Mouse (Mus musculus) gastrocnemius, adult 18-20 months (tissue): ENCODE data around the gene Arl14ep. TPM values are rescaled to one million over a fixed set of nuclear protein-coding genes. Genes with fewer than 3 reads are reported as not detected.
A peak's percentile ranks its signal among the peaks of the same experiment; 100 is the strongest.
"Not testable (repeated sequence)": the region's sequence is repeated elsewhere in the genome, so short reads cannot be mapped to it uniquely, and the experiment has no call there.

ENCODE experiments used
- DNase-seq: peaks from one replicate; pipeline ENCODE4 v3.0.0; 2021; ENCODE audit warnings: low spot score
- long read RNA-seq, 2 experiments: library from polyadenylated mRNA; stranded (forward); transcript quantifications; one replicate each; pipeline ENCODE4 v2.0.0; 2021
- total RNA-seq, 2 experiments: library from RNA; stranded (reverse); gene quantifications; 2 replicates each; pipeline ENCODE4 v1.2.3; 2021

Arl14ep gene
- 1 to 10 TPM; 5.1 to 6.4 TPM for total RNA-seq
- long read RNA-seq, experiment 1, partial matches to known transcripts: 2 of 6 reads
- long read RNA-seq, experiment 1, other reads (novel, unspliced or antisense): 0 of 6 reads
- long read RNA-seq, experiment 2, partial matches to known transcripts: 2 of 5 reads
- long read RNA-seq, experiment 2, other reads (novel, unspliced or antisense): 1 of 5 reads

- peak; percentile 82 for DNase-seq
Measured at GRCm38 (mm10) chr2:106973959-106974639, at the start of gene Arl14ep. TSS of gene Arl14ep (minus strand) at chr2:106974424.

GRCm38 (mm10) chr2:107022713-107023112 lies 48.5 kb upstream of the Arl14ep start:
- no peak for DNase-seq

DNA sequence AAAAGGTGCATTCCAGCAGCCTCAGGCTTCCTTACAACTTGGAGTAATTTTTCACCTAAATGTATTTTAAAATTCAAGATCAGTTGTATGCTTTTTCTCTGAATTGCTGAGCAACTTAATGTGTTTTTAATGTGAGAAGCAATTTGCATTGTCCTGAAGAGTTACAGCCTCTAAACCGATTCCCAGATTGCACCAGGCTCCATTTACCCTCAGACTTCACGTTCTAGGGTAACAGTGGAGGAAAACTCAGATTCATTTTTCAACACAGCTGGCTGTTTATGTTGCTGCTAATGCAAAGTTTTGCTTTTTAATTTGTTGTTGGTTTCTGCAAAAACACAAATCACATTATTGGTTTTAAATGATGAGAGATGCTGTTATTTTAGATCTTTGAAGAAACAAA lies 45.1 kb upstream of the Arl14ep start:
- no peak for DNase-seq

DNA sequence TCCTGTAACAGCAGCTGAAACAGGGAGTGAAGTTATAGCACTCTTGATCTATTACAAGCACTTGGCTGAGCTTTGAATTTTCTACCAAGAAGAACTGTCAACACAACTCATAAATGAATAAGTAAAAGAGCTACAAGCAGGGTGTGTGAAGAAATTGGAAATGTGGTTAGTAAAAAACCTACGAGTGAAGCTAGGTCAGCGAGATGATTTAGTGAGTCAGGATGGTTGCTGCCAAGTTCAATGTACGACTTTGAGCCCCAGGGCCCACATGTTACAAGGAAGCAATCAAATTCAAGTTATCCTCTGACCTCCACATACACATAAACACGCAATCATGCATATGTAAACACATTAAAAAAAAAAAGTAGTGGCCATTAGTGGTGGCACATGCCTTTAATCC lies 38.9 kb upstream of the Arl14ep start:
- no peak for DNase-seq

DNA sequence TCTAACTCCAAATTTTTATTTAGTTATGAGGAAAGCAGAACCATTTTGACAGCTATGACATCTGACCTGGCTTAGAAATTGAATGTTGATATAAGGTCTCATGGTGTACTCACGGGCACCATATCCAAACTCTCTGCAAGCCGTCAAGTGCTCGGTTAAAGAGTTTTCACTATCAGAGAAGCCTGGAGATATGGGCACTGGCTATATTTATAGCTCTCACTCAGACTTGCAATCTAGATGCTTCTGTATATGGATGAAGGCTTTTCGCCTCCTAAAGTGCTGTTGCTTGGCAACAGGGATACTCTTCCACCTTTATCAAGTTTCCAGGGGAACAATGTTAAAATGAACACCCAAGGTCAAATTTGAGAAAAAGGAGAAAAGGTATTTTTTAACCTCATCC lies 38.1 kb upstream of the Arl14ep start:
- no peak for DNase-seq

DNA sequence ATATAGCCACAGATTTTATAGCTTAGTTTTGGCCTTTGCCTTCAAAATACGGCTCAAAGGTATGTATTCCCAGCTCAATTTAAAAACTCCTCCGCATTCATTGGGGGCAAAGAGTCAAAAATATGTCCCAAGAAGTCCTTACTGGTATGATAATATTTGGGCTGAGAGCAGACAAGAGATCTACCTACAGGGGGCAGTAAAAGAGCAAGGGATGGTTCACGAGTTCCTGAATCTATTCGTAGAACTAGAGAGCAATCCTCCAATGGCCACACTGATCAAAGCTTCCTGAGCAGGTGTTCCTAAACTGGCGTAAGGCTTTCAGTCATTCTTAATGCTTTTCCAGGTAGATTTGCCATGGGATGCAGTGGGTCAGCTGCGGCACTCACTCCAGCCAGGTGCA lies 35.9 kb upstream of the Arl14ep start:
- DNase-seq: no peak

DNA sequence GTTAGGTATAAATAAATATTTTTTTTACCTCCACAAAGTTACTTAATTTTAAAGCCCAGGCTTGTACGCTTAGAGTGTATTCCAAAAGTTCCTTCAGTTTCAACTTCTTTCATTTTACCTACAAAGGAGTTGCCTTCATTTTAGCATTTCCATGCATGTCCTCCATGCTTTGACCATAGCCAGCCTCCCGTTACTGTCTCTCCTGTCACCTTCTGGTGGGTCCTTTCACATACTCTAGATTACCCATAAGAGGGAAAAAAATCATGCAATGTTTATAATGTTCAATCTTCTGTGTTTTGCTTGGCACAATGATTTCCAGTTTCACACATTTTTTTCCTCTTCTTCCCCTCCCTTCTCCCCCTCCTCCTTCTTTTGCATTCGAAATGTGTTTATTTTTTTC lies 32.2 kb upstream of the Arl14ep start:
- no peak for DNase-seq

- not testable (repeated sequence) for DNase-seq
Measured at GRCm38 (mm10) chr2:107005876-107006275, 31.7 kb upstream of the Arl14ep start.

DNA sequence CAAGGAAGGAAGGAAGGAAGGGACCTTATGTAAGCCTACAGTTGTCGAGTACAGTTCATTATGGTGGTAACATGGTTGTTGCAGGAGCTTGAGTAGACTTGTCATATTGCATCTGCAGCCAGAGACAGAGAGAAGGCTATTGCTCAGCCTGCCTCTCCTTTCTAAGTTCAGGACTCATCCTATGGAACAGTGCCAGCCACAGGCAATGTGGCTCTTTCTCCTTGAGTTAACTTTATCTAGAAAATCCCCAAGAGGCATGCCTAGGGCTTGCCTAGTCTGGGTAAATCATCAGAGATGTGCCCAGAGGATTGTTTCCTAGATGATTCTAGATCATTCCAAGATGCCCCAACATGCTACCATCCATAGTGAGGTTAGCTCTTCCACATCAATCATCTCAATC lies 17.0 kb upstream of the Arl14ep start:
- DNase-seq: no peak

GRCm38 (mm10) chr2:106984945-106985344 lies 10.7 kb upstream of the Arl14ep start:
- DNase-seq: no peak

GRCm38 (mm10) chr2:106982503-106982902 lies 8.3 kb upstream of the Arl14ep start:
- no peak for DNase-seq

DNA sequence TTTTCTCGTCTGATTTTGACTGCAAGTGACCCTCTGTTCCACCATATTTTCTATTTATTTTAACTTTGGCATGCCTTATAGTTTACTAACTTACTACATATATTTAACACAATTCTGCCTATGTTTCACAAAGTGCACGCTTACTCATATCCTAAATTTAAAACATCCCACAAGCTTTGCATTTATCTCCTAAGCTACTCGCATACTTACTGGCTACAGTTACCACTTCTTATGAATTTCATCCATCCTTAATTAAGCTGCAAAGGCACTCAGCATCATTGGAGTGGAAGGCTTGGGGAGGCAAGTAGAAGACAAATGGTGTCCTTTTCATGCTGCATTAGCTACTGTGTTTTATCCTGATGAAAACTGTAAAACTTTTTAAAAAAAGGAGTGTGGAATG lies 2.2 kb upstream of the Arl14ep start:
- no peak for DNase-seq

GRCm38 (mm10) chr2:106973332-106973958 lies 779 bp downstream of the Arl14ep start:
- no peak for DNase-seq

DNA sequence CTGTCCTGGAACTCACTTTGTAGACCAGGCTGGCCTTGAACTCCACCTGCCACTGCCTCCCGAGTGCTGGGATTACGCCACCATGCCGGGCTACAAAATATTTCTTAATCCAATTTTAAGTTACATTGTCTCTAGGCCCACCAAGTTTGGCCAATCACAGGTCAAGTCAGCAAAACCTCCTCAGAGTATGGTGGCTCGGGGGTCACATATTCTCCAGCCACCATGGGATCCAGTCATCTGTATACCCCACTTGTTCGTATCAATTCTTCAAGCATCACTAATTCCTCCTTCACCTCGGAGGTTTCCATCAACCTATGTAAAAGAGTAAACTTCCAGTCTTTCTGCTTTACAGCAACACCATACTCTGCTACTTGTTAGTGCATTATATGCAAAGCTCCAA lies 1.4 kb downstream of the Arl14ep start:
- no peak for DNase-seq

GRCm38 (mm10) chr2:106970971-106971370 lies 3.3 kb downstream of the Arl14ep start:
- DNase-seq: no peak

DNA sequence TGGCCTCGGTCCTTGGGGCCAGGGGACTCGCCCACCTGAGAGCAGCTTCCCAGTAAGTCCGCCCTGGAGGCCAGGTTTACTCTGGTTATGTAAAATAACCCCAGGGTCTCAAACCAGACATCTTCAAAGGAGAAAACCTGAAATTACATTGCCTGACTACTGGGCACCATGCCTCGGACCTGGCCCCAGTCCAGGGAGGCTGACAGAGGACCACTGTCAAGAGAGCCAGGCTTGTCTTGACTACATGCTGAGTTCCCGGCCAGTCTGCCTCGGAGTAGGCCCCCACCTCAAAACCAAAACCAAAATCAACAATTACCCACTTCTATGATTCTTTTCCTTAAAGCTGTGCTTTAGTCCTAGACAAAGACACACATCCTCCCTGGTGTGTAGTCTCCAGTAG lies 5.9 kb downstream of the Arl14ep start:
- no peak for DNase-seq

DNA sequence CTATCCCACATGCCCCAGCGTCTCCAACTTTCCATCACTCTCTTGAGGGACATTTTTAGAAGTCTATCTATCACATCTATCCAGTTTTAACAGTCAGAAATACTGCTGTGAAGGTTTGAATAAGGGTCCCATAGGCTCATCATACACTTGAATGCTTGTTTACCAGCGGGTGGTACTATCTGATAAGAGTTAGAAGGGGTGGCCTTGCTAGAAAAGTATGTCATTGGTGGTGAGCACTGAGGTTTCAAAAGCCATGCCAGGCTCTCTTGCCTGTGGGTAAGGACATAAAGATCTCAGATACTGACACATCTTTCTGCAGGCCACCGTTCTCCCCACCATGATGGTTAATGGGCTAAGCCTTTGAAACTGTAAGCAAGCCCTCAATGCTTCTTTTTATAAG lies 10.7 kb downstream of the Arl14ep start:
- DNase-seq: no peak

DNA sequence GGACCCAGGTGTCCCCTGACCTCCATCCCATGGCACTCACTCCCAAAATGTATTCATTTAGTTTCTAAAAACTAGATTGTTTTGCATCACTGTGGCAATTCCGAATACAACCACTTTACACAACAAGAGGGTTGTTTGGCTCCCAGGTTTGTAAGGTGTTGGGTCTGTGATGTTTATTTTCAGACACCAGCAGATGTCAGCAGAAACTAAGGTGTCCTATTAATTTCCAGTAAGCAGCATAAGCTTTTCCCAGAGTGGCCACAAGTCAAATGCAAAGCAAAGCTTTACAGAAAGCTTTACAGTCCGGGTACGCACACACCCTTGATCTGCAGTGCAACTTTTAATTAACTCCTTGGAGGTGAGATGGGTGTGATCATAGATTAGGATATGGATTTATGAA lies 12.6 kb downstream of the Arl14ep start:
- no peak for DNase-seq

DNA sequence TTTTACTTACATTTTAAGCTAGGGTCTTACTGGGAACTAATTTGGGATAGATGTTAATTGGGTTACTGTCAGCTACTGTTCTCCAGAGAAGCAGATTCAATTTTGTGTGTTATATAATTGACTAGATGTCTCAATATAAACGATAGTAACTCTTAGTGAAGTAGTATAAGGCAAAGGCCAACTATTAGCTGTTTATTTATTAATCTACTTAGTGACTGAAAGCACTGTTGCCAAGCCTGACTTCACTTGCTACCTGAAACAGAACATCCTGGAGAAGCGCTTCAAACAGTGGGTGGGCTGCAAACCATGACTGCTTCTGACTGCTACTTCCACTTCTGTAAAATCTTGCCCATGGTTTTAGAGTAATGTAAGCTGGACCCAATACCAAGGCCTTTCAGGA lies 13.2 kb downstream of the Arl14ep start:
- no peak for DNase-seq

DNA sequence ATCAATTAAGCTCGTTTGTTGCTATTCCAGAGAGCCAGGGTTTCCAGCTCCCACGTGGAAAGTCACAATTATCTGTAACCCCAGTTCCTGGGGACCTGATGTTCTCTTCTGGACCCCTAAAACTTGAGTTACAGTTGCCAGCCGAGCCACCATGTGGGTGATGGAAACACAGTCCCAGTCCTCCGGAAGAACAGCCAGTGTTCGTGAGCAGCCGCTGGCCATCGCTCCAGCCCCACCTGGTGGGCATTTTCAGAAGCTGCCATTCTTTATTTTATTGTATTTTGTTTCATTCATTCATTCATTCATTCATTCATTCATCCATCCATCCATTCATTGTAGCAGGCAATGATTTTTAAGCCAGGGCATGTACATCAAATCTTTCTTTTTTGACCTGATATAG lies 14.0 kb downstream of the Arl14ep start:
- DNase-seq: no peak

GRCm38 (mm10) chr2:106959380-106959779 lies 14.8 kb downstream of the Arl14ep start:
- DNase-seq: no peak

GRCm38 (mm10) chr2:106958916-106959315 lies 15.3 kb downstream of the Arl14ep start:
- DNase-seq: no peak

DNA sequence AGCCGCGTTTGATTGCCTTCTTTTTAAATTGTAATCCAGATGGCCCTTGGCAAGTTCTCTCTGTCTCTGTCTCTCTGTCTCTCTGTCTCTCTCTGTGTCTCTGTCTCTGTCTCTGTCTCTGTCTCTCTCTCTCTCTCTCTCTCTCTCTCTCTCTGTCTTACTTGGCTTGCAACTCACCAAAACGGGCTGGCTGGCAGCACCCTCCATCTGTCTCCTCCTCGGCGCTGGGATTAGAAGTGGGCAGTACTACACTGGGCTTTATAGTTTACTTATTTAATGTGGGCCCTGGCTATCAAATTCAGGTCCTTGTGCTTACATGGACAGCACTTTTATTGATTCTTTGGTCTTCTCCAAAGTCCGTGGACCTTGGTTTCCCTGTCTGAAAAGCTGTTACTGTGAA lies 18.1 kb downstream of the Arl14ep start:
- no peak for DNase-seq
